Comparison of ENCODE assay signal across 8 mouse cellular contexts in genomic region chr3:61362821-61363160, GRCm38 (mm10). TPM values are rescaled to one million over a fixed set of nuclear protein-coding genes. Genes with fewer than 3 reads are reported as not detected.
DNase-seq lines count a peak whose midpoint lies in the region; ATAC-seq lines count a peak whose summit lies in the region.

No protein-coding gene starts in this region.

- peaks cover 30% of the 10 kb centered on the region for H3K79me2 ChIP-seq in macrophage (ENCODE audit: inconsistent target)

- no peaks in the 10 kb centered on the region for H3K27me3 ChIP-seq in heart, embryonic 13.5 days (replicated peaks)
- H3K27me3 ChIP-seq in hindbrain, embryonic 14.5 days (ENCODE audit: control insufficient read depth, insufficient read depth, low read length) = no peaks in the 10 kb centered on the region

- peaks cover 25% of the 10 kb centered on the region for H3K4me1 ChIP-seq in heart, embryonic 13.5 days
- peaks cover 18% of the 10 kb centered on the region for H3K4me1 ChIP-seq in hindbrain, embryonic 14.5 days (replicated peaks; ENCODE audit: control insufficient read depth, insufficient read depth, low read length)

- no peak for ATAC-seq in heart, embryonic 13.5 days (ENCODE audit: extremely low read depth, insufficient number of reproducible peaks, low FRiP score, low TSS enrichment)
- no peak for ATAC-seq in hindbrain, embryonic 14.5 days (ENCODE audit: low FRiP score)
- ATAC-seq in megakaryocyte-erythroid progenitor cell, adult 5-6 weeks (replicated peaks; ENCODE audit: low FRiP score, low TSS enrichment, poor library complexity, severe bottlenecking) = no peak; the same call in 1 of the 2 replicates

- H3K9me3 ChIP-seq in heart, embryonic 13.5 days = no peaks in the 10 kb centered on the region
- no peaks in the 10 kb centered on the region for H3K9me3 ChIP-seq in hindbrain, embryonic 14.5 days (ENCODE audit: control insufficient read depth, low read length)

- DNase-seq in heart, adult 8-10 months (ENCODE audit: low spot score) = no peak
- DNase-seq in brain, adult 2 months (ENCODE audit: low read depth, low spot score) = peak; percentile 64
- DNase-seq in hindbrain, embryonic 14.5 days (ENCODE audit: low spot score) = no peak
- DNase-seq in spleen, postnatal 10 days (ENCODE audit: low spot score in 2 of 2) = no peak
- DNase-seq in embryo, embryonic 11 days = no peak

- H3K4me2 ChIP-seq in heart, embryonic 13.5 days = peak overlapping the region; percentile 86
- H3K4me2 ChIP-seq in hindbrain, embryonic 14.5 days (replicated peaks) = peak overlapping the region; percentile 91

- no peaks in the 10 kb centered on the region for H3K36me3 ChIP-seq in heart, embryonic 13.5 days
- H3K36me3 ChIP-seq in hindbrain, embryonic 14.5 days (replicated peaks; ENCODE audit: control insufficient read depth, insufficient read depth) = no peaks in the 10 kb centered on the region
- H3K36me3 ChIP-seq in macrophage (ENCODE audit: inconsistent target) = no peaks in the 10 kb centered on the region

- H3K27ac ChIP-seq in heart, embryonic 13.5 days (replicated peaks) = peak overlapping the region; percentile 96
- H3K27ac ChIP-seq in hindbrain, embryonic 14.5 days = peak overlapping the region; percentile 72
- H3K27ac ChIP-seq in macrophage = peak overlapping the region; percentile 98

- H3K4me3 ChIP-seq in heart, embryonic 13.5 days = peak overlapping the region; percentile 84
- peak overlapping the region; percentile 84 for H3K4me3 ChIP-seq in hindbrain, embryonic 14.5 days (replicated peaks; ENCODE audit: low read length)
- peak overlapping the region; percentile 83 for H3K4me3 ChIP-seq in macrophage (ENCODE audit: inconsistent target)

- 6% methylated on average over 9 of the region's 9 CpGs for WGBS in heart, embryonic 13.5 days
- 7% methylated on average over 9 of the region's 9 CpGs for WGBS in hindbrain, embryonic 14.5 days
- WGBS in macrophage (ENCODE audit: missing documents) = 3% methylated on average over 9 of the region's 9 CpGs

- peak overlapping the region; percentile 83 for H3K9ac ChIP-seq in heart, embryonic 13.5 days
- peak overlapping the region; percentile 54 for H3K9ac ChIP-seq in hindbrain, embryonic 14.5 days

RNA-seq across cellular contexts. Expression of gene Rap2b, which starts 1.4 kb away (rescaled TPM):
- 6.0 and 6.7 TPM in 2 replicates for polyA plus RNA-seq in heart, embryonic 13.5 days (2015; fragmentation: Nextera tagmentation; extraction: Ambion mirVana)
- 1 to 10 TPM; 2.0 to 2.8 (median 2.3) TPM for total RNA-seq in heart, adult 8-10 months (2022)
- 12.4 and 13.1 TPM in 2 replicates for polyA plus RNA-seq in hindbrain, embryonic 14.5 days (2014; fragmentation: Nextera tagmentation; extraction: Ambion mirVana)
- total RNA-seq in macrophage (2018; cell fraction: chromatin; rRNA removed) = 100 to 1,000 TPM in 5 of 26 experiments, 10 to 100 TPM in 21; 24.7 to 149 (median 75.7) TPM
- 100 to 1,000 TPM in 21 of 26 experiments, 10 to 100 TPM in 5; 83.8 to 180 (median 125) TPM for total RNA-seq in macrophage (2018; cell fraction: cytosol; rRNA removed)
- 100 to 1,000 TPM in 25 of 26 experiments, 10 to 100 TPM in 1; 96.2 to 250 (median 160) TPM for total RNA-seq in macrophage (2018; cell fraction: nucleus; rRNA removed)
- 53.2 to 99.0 TPM (median 56.2 TPM) in 3 replicates for polyA plus RNA-seq in macrophage (2018)
- total RNA-seq in megakaryocyte-erythroid progenitor cell, adult 5-6 weeks (2014; fragmentation: Nextera tagmentation) = 5.1 and 6.0 TPM in 2 replicates
- 9.6 and 11.4 TPM in 2 replicates for total RNA-seq in megakaryocyte-erythroid progenitor cell, adult 5-6 weeks (2017)

RNA-seq across cellular contexts. Expression of gene B430305J03Rik, which starts 3.0 kb away (rescaled TPM):
- not detected in 2 replicates for polyA plus RNA-seq in heart, embryonic 13.5 days (2015; fragmentation: Nextera tagmentation; extraction: Ambion mirVana)
- total RNA-seq in heart, adult 8-10 months (2022) = under 1 TPM in 2 of 4 experiments, not detected in 2; 0.06 to 0.09 TPM
- not detected in 2 replicates for polyA plus RNA-seq in hindbrain, embryonic 14.5 days (2014; fragmentation: Nextera tagmentation; extraction: Ambion mirVana)
- total RNA-seq in macrophage (2018; cell fraction: chromatin; rRNA removed) = 10 to 100 TPM in 13 of 26 experiments, 1 to 10 TPM in 13; 2.3 to 22.2 (median 10.4) TPM
- total RNA-seq in macrophage (2018; cell fraction: cytosol; rRNA removed) = 10 to 100 TPM in 7 of 26 experiments, 1 to 10 TPM in 19; 4.1 to 12.4 (median 8.0) TPM
- 10 to 100 TPM in 22 of 26 experiments, 1 to 10 TPM in 4; 6.6 to 32.9 (median 19.3) TPM for total RNA-seq in macrophage (2018; cell fraction: nucleus; rRNA removed)
- 1.9 to 4.8 TPM (median 2.3 TPM) in 3 replicates for polyA plus RNA-seq in macrophage (2018)
- 0.17 and 0.28 TPM in 2 replicates for total RNA-seq in megakaryocyte-erythroid progenitor cell, adult 5-6 weeks (2014; fragmentation: Nextera tagmentation)
- total RNA-seq in megakaryocyte-erythroid progenitor cell, adult 5-6 weeks (2017) = 0.05 and 0.19 TPM in 2 replicates
